Mouse (Mus musculus): ENCODE results near the gene Pde4dip. TPM values are rescaled to one million over a fixed set of nuclear protein-coding genes. Genes with fewer than 3 reads are reported as not detected.

Gene Pde4dip
- polyA plus RNA-seq, 1 experiment from 2014 or later: 20.1 TPM

DNA sequence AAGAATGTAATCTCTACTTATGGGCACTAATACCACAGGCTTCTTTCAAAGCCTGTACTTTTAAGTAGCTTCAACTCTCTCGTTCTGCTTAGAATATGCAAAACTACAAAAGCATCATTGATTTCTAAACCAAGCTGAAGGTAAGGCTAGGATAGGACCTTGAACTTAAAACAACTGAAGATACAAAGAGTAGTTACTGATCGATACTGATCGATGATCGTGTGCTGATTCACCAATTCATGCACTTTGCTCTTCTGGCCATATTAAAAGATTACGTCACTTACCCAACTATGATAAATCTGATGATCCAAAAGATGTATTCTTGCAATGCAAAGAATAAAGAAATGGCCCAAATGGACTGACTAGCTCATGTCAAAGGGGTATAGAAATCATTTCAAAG, 234.7 kb downstream of the Pde4dip start:
- TF ChIP-seq CTCF (IDR thresholded peaks at IDR 0.05; ENCODE audit: low read depth): no peak
- DNase-seq (no peak), ATAC-seq (ENCODE audit: insufficient read depth) (no peak)
- Histone ChIP-seq H3K27me3 (ENCODE audit: insufficient read depth, low read length) (no peaks in the 10 kb centered on the region), H3K4me2 (no peak overlapping the region), H3K36me3 (ENCODE audit: insufficient read depth) (no peaks in the 10 kb centered on the region), H3K9me3 (ENCODE audit: low read depth, low read length) (no peaks in the 10 kb centered on the region), H3K9ac (no peak overlapping the region), H3K27ac (ENCODE audit: low read depth) (no peak overlapping the region), H3K4me3 (ENCODE audit: low read depth, low read length) (no peak overlapping the region), H3K4me1 (ENCODE audit: insufficient read depth) (no peaks in the 10 kb centered on the region)
- WGBS: 91% methylated on average over 5 of the region's 5 CpGs

DNA sequence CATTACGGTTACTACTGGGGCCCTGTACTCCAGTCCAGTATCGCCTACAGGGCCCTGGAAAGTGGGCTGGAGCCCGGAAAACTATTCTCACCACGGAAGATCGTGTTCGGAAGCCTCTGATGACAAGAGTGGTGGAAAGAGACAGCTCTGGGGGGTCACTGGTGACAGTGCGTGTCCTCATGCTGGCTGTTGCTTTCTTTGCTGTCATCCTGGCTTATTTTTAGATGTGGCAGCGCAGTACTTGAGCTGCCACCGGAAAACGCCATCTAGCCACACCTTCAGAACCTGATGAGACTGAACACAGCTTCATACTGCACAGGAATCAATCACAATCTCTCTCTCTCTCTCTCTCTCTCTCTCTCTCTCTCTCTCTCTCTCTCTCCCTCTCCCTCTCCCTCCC, 236.9 kb downstream of the Pde4dip start:
- H3K4me1 ChIP-seq (ENCODE audit: insufficient read depth): no peaks in the 10 kb centered on the region
- H3K36me3 ChIP-seq (ENCODE audit: insufficient read depth): no peaks in the 10 kb centered on the region
- H3K27me3 ChIP-seq (ENCODE audit: insufficient read depth, low read length): no peaks in the 10 kb centered on the region
- no peak overlapping the region for H3K4me2 ChIP-seq
- no peak for DNase-seq
- no peak for ATAC-seq (ENCODE audit: insufficient read depth)
- H3K27ac ChIP-seq (ENCODE audit: low read depth): no peak overlapping the region
- 68% methylated on average over 10 of the region's 10 CpGs for WGBS
- no peak overlapping the region for H3K4me3 ChIP-seq (ENCODE audit: low read depth, low read length)
- no peak overlapping the region; the same call in 1 of the 2 replicates for H3K9ac ChIP-seq
- TF ChIP-seq CTCF (IDR thresholded peaks at IDR 0.05; ENCODE audit: low read depth): no peak
- no peaks in the 10 kb centered on the region for H3K9me3 ChIP-seq (ENCODE audit: low read depth, low read length)

DNA sequence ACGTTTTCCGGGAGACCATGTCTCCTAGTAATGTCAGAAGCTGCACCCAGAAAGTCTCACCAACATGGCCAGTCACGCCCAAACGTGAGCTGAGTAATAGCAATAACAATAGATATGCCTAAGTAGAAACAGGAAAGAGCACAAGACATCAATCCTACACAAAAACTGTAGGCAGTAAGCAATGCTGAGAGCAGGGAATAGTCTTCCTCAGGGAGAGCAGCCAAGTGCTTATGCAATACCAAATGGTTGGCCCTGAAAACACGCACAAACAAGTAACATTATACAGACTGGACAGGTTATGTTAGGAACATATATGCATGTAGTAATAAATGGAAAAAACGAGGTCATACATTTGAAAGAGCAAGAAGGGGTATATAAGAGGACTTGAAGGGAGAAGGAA, 239.0 kb downstream of the Pde4dip start:
- Histone ChIP-seq H3K9me3 (ENCODE audit: low read depth, low read length) (no peaks in the 10 kb centered on the region), H3K27ac (ENCODE audit: low read depth) (no peak overlapping the region), H3K36me3 (ENCODE audit: insufficient read depth) (no peaks in the 10 kb centered on the region), H3K4me2 (no peak overlapping the region), H3K4me3 (ENCODE audit: low read depth, low read length) (no peak overlapping the region), H3K27me3 (ENCODE audit: insufficient read depth, low read length) (no peaks in the 10 kb centered on the region), H3K9ac (no peak overlapping the region), H3K4me1 (ENCODE audit: insufficient read depth) (no peaks in the 10 kb centered on the region)
- 74% methylated on average over 6 of the region's 6 CpGs for WGBS
- no peak for DNase-seq
- ATAC-seq (ENCODE audit: insufficient read depth): no peak
- no peak for TF ChIP-seq CTCF (IDR thresholded peaks at IDR 0.05; ENCODE audit: low read depth)

DNA sequence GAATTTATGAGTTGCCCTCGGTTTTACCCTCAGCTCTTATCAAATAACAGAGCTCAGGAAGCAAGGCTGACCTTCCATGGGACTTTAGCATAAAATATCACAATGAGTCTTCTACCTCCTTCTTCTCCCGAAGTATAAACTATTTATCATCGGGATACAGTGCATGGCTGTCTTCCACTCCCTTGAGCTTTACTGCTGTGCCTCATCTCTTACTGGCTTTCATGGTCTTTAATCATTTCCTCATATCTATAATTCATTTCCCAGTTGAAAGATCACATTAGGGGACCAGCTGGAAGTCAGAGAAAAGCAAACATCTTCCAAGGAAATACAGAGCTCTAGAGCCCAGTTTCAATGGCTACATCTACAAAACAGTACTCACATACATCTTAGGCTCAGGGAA, 239.5 kb downstream of the Pde4dip start:
- no peak for DNase-seq
- Histone ChIP-seq H3K27ac (ENCODE audit: low read depth) (no peak overlapping the region), H3K4me3 (ENCODE audit: low read depth, low read length) (no peak overlapping the region), H3K27me3 (ENCODE audit: insufficient read depth, low read length) (no peaks in the 10 kb centered on the region), H3K9me3 (ENCODE audit: low read depth, low read length) (no peaks in the 10 kb centered on the region), H3K4me2 (no peak overlapping the region), H3K36me3 (ENCODE audit: insufficient read depth) (no peaks in the 10 kb centered on the region), H3K4me1 (ENCODE audit: insufficient read depth) (no peaks in the 10 kb centered on the region), H3K9ac (no peak overlapping the region)
- WGBS: 69% methylated on average over 3 of the region's 3 CpGs
- no peak for ATAC-seq (ENCODE audit: insufficient read depth)
- no peak for TF ChIP-seq CTCF (IDR thresholded peaks at IDR 0.05; ENCODE audit: low read depth)

DNA sequence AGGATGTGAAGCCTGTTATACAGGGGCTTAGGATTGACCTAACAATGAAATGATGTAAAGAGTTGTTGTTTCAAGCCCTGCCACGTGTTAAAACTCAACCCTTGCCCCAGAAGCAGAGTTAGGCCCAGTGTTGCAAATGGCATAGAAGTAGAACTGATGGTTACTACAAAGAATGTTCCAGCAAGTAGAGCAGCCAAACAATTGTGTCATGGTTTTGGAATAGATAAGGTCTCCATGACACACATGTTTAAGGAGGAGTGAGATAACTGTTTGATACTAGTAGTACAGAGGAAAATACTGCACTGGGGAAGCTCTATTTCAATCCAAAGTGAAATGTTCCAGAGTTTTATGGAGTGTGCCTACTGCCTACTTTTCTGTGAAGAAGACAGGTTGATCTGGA, 240.0 kb downstream of the Pde4dip start:
- H3K4me2 ChIP-seq: no peak overlapping the region
- H3K4me1 ChIP-seq (ENCODE audit: insufficient read depth): no peaks in the 10 kb centered on the region
- H3K9ac ChIP-seq: no peak overlapping the region
- H3K9me3 ChIP-seq (ENCODE audit: low read depth, low read length): no peaks in the 10 kb centered on the region
- no peak overlapping the region for H3K27ac ChIP-seq (ENCODE audit: low read depth)
- no peaks in the 10 kb centered on the region for H3K36me3 ChIP-seq (ENCODE audit: insufficient read depth)
- no peaks in the 10 kb centered on the region for H3K27me3 ChIP-seq (ENCODE audit: insufficient read depth, low read length)
- DNase-seq (no peak), ATAC-seq (ENCODE audit: insufficient read depth) (no peak)
- TF ChIP-seq CTCF (IDR thresholded peaks at IDR 0.05; ENCODE audit: low read depth): no peak
- 40% methylated on average over 1 of the region's 1 CpGs for WGBS
- H3K4me3 ChIP-seq (ENCODE audit: low read depth, low read length): no peak overlapping the region

DNA sequence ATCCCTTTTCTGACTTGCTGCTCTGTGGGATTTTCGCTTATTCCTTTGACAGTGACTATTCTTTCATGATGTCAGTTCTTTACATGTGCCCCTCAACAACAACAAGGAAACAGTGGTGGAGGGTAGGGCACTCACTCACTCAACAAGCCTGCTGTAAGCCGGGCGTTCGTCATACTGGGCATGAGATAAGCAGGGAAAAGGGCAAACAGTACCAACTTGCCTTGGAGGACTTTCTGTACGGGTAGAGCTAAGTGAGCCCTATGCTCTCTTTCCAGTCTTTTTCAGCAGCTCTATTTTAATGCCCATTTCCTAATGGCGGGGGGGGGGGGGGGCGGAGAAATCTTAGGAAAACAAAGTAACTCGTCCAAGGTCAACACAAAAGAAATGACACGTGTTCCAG, 246.5 kb downstream of the Pde4dip start:
- H3K9me3 ChIP-seq (ENCODE audit: low read depth, low read length): no peaks in the 10 kb centered on the region
- no peaks in the 10 kb centered on the region for H3K36me3 ChIP-seq (ENCODE audit: insufficient read depth)
- TF ChIP-seq CTCF (IDR thresholded peaks at IDR 0.05; ENCODE audit: low read depth): no peak
- no peak overlapping the region for H3K27ac ChIP-seq (ENCODE audit: low read depth)
- no peak overlapping the region for H3K9ac ChIP-seq
- WGBS: 85% methylated on average over 9 of the region's 9 CpGs
- no peak for DNase-seq
- no peaks in the 10 kb centered on the region for H3K27me3 ChIP-seq (ENCODE audit: insufficient read depth, low read length)
- no peak for ATAC-seq (ENCODE audit: insufficient read depth)
- H3K4me3 ChIP-seq (ENCODE audit: low read depth, low read length): no peak overlapping the region
- H3K4me1 ChIP-seq (ENCODE audit: insufficient read depth): no peaks in the 10 kb centered on the region
- H3K4me2 ChIP-seq: no peak overlapping the region

DNA sequence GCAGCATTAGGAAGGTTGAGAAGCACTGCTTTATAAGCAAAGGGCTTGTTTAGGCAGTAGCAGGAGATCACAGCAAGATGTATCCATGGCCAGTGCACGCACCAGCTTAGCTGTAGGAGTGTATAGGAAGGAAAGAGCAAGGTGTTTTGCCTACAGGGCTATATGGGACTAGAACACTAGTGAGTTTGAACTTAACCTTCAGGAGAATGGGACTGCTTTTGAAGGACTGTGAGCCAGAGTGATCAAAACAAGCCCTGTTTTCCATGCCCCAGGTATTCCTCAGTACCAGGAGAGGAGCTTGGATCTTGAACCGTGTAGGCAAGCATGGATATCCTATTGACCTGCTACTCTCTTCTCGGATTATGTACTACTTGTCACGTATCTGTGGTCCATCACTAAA, 247.1 kb downstream of the Pde4dip start:
- ATAC-seq (ENCODE audit: insufficient read depth): no peak
- Histone ChIP-seq H3K4me3 (ENCODE audit: low read depth, low read length) (no peak overlapping the region), H3K36me3 (ENCODE audit: insufficient read depth) (no peaks in the 10 kb centered on the region), H3K4me2 (no peak overlapping the region), H3K27me3 (ENCODE audit: insufficient read depth, low read length) (no peaks in the 10 kb centered on the region), H3K9ac (no peak overlapping the region), H3K27ac (ENCODE audit: low read depth) (no peak overlapping the region), H3K4me1 (ENCODE audit: insufficient read depth) (no peaks in the 10 kb centered on the region), H3K9me3 (ENCODE audit: low read depth, low read length) (no peaks in the 10 kb centered on the region)
- WGBS: 86% methylated on average over 4 of the region's 4 CpGs
- DNase-seq: no peak
- no peak for TF ChIP-seq CTCF (IDR thresholded peaks at IDR 0.05; ENCODE audit: low read depth)

Small RNAs within 50 kb of the gene (microRNA-seq; reads per million reads assigned to microRNA genes)
- not detected for gene Mir7225 (ENCODE audit: borderline number of aligned reads)

Other genes starting within 250 kb of the Pde4dip start
- 4.4 and 4.6 TPM in 2 replicates for gene Prkab2, start 230.5 kb downstream of the Pde4dip start, polyA plus RNA-seq (2014; fragmentation: Nextera tagmentation; extraction: Ambion mirVana)
- gene Gm17651, start 214.0 kb downstream of the Pde4dip start, polyA plus RNA-seq (2014; fragmentation: Nextera tagmentation; extraction: Ambion mirVana): not detected in 2 replicates
- gene Sec22b, start 12.5 kb upstream of the Pde4dip start, polyA plus RNA-seq (2014; fragmentation: Nextera tagmentation; extraction: Ambion mirVana): 158 and 160 TPM in 2 replicates
- 43.8 and 45.1 TPM in 2 replicates for gene Notch2, start 124.8 kb upstream of the Pde4dip start, polyA plus RNA-seq (2014; fragmentation: Nextera tagmentation; extraction: Ambion mirVana)

Data from lung, embryonic 14.5 days (tissue).